Mouse (Mus musculus) C2C12 (cell line): ENCODE results near the gene Vpreb3. TPM values are rescaled to one million over a fixed set of nuclear protein-coding genes. Genes with fewer than 3 reads are reported as not detected.
A peak's percentile ranks its signal among the peaks of the same experiment; 100 is the strongest.

ENCODE experiments used
- H3K27me3 ChIP-seq: one replicate; pipeline ENCODE4 v1.6.1; 2011; ENCODE audit not compliant: control insufficient read depth, insufficient read depth, insufficient read length
- H3K36me3 ChIP-seq: one replicate; pipeline ENCODE4 v1.6.1; 2011; ENCODE audit not compliant: control insufficient read depth, insufficient read depth
- H3K4me3 ChIP-seq: one replicate; pipeline ENCODE4 v1.5.1; 2011; ENCODE audit warnings: mild to moderate bottlenecking, control low read depth; ENCODE audit not compliant: poor library complexity, insufficient read depth, severe bottlenecking
- H3K79me2 ChIP-seq: one replicate; pipeline ENCODE4 v1.6.1; 2011; ENCODE audit not compliant: control insufficient read depth, insufficient read depth
- H3K79me3 ChIP-seq: one replicate; pipeline ENCODE4 v1.6.1; 2011; ENCODE audit warnings: low read depth, control low read depth
- H3ac ChIP-seq: one replicate; pipeline ENCODE3; 2011; ENCODE audit warnings: low read depth; ENCODE audit not compliant: control insufficient read depth, insufficient read length
- CEBPB ChIP-seq: IDR thresholded peaks from one replicate; pipeline ENCODE4 v1.6.1; 2011; ENCODE audit warnings: low read depth, mild to moderate bottlenecking, control low read depth, moderate library complexity
- CTCF ChIP-seq: IDR thresholded peaks from one replicate; pipeline ENCODE4 v1.5.1; 2011; ENCODE audit not compliant: control insufficient read depth, insufficient read depth, insufficient read length
- FOSL1 ChIP-seq: IDR thresholded peaks from one replicate; pipeline ENCODE4 v1.8.0; 2011; ENCODE audit warnings: mild to moderate bottlenecking, low read length; ENCODE audit not compliant: poor library complexity, insufficient read depth, severe bottlenecking
- MAX ChIP-seq: IDR thresholded peaks from one replicate; pipeline ENCODE4 v1.6.1; 2011; ENCODE audit warnings: mild to moderate bottlenecking, control low read depth
- MYOD1 ChIP-seq: IDR thresholded peaks from one replicate; pipeline ENCODE4 v1.6.1; 2011; ENCODE audit warnings: low read depth; ENCODE audit not compliant: control insufficient read depth, insufficient read length
- MYOG ChIP-seq: IDR thresholded peaks from one replicate; pipeline ENCODE4 v1.6.1; 2011; ENCODE audit not compliant: control insufficient read depth, insufficient read length; ENCODE audit errors: extremely low read depth
- USF1 ChIP-seq: IDR thresholded peaks from one replicate; pipeline ENCODE4 v1.6.1; 2011; ENCODE audit warnings: low read depth, mild to moderate bottlenecking, control low read depth, moderate library complexity
- polyA plus RNA-seq: library from polyadenylated mRNA; unstranded; fragments of >200 nt; fragmentation: generic; extraction: Trizol; gene quantifications from one replicate; pipeline ENCODE4 v1.2.1, GENCODE M21; 2012; ENCODE audit warnings: missing spikeins

Gene Vpreb3
- polyA plus RNA-seq, 1 experiment = 0.13 TPM

DNA sequence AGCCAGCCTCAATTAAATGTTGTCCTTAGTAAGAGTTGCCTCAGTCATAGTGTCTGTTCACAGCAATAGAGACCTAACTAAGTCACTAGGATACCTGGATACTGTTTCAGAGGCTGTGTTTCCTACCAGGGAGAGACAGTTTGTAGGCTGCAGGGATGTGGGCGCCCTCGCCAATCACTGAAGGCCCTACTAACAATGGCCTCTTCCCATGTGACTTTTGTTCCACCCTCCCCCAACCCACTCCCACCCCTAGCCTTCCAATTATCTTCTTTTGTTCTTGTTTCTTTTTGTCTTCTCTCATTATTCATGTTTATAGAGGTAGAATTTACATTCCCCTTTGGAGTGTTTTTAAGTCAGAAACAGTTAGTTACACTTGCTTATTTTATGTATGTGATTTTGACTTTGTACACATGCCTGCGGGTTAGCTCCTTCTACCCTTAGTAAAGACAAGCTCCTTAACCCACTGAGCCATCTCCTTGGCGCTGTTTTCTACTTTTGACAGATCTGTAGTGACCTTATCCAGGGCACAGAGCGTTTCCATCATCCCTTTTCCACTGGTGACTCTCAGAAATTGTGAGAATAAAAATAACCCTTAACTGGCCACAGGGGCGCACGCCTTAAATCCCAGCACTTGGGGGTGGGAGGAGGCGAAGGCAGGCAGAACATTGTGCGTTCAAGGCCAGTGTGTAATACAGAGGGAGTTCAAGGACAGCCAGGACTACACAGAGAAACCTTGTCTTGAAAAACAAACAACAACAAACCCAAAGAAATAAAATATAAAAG lies 1.6 kb upstream of the Vpreb3 start:
- TF ChIP-seq MAX = no peak
- TF ChIP-seq FOSL1 = no peak
- no peak for TF ChIP-seq CTCF
- TF ChIP-seq MYOD1 = no peak
- TF ChIP-seq MYOG = no peak
- TF ChIP-seq CEBPB = no peak
- no peak for TF ChIP-seq USF1
- Histone ChIP-seq H3K4me3 (no peak overlapping the region), H3ac (no peak overlapping the region), H3K79me2 (no peaks in the 10 kb centered on the region), H3K36me3 (no peaks in the 10 kb centered on the region), H3K79me3 (no peaks in the 10 kb centered on the region), H3K27me3 (no peaks in the 10 kb centered on the region)

DNA sequence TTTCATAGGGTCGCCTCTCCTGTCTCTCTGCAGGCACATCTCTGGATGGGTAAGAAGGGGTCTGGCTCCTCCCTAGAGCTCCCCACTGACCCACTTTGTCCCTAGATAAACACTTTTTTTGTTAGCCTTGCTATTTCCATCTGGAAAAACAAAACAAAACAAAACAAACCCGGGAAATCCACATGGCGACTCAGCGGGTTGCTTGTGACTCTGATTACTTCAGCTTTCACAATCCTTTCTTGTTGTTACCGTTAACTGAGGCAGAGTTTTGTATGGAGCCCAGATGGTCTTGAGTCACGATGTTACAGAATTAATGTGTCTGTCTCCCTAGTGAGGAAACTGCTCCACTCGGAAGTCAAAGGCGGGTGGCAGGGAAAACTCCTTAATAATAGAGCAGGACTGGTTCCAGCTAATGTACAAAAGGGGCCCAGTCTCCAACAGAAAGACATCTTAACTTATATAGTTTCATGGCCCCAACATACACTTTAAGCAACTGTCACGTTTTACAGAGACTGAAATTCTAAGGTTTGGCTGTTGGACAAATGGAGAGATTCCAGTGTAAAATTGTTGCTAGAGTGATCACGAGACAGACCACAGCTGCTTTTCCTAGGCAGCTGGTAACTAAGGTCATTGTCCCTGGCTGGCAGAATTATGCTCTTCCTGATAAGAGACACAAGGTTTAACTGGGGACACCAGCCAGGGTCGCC lies 1.4 kb downstream of the Vpreb3 start:
- TF ChIP-seq MYOD1 = no peak
- peak; percentile 17 for TF ChIP-seq CEBPB
- no peak overlapping the region for H3ac ChIP-seq
- H3K79me3 ChIP-seq = no peaks in the 10 kb centered on the region
- no peak overlapping the region for H3K4me3 ChIP-seq
- no peaks in the 10 kb centered on the region for H3K79me2 ChIP-seq
- no peaks in the 10 kb centered on the region for H3K27me3 ChIP-seq
- H3K36me3 ChIP-seq = no peaks in the 10 kb centered on the region

DNA sequence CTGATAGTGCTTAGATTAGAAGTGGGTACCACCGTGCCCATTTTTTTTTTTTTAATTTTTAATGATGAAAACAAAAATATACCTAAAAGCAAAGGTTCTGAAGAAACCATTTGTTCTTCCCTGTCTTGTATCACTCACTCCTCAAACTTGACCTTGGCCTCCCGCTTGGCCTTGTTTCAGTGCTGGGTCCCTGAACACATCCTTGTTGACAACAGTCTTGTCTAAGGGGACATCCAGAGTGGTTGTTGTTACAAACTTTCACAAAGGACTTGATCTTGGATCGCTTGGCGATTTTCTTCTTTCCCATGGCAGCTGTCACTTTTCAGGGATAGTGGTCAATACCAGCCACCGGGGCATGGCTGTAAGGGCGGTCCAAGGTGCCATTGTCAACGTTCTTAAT lies 2.4 kb downstream of the Vpreb3 start:
- no peaks in the 10 kb centered on the region for H3K36me3 ChIP-seq
- no peak overlapping the region for H3ac ChIP-seq
- TF ChIP-seq MYOG = no peak
- TF ChIP-seq USF1 = no peak
- TF ChIP-seq FOSL1 = no peak
- no peak for TF ChIP-seq CEBPB
- no peak for TF ChIP-seq MAX
- no peak for TF ChIP-seq MYOD1
- no peak for TF ChIP-seq CTCF
- H3K27me3 ChIP-seq = no peaks in the 10 kb centered on the region
- H3K79me2 ChIP-seq = no peaks in the 10 kb centered on the region
- no peak overlapping the region for H3K4me3 ChIP-seq
- no peaks in the 10 kb centered on the region for H3K79me3 ChIP-seq

DNA sequence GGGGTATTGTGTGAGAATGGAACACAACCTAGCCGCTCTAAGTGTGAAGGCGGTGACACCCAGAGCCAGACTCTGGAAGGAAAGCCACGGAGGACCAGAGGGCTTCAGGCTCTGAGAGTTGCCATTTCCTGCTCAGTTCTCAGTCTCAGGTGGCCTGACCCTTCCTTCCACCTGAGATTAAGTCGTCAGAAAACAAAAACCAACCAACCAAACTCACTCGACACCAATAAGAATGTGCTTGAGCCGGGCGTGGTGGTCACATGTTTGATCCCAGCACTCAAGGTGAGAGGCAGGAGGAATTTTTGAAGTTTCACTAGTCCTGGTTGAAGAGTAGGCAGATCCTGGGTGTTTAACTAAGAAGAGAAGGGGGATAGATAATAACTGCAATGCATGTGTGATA lies 3.0 kb downstream of the Vpreb3 start:
- Histone ChIP-seq H3K36me3 (no peaks in the 10 kb centered on the region), H3K79me3 (no peaks in the 10 kb centered on the region), H3ac (no peak overlapping the region), H3K4me3 (no peak overlapping the region), H3K27me3 (no peaks in the 10 kb centered on the region), H3K79me2 (no peaks in the 10 kb centered on the region)
- no peak for TF ChIP-seq USF1
- no peak for TF ChIP-seq MYOD1
- no peak for TF ChIP-seq MYOG
- TF ChIP-seq CTCF = no peak
- no peak for TF ChIP-seq MAX
- no peak for TF ChIP-seq FOSL1
- no peak for TF ChIP-seq CEBPB

DNA sequence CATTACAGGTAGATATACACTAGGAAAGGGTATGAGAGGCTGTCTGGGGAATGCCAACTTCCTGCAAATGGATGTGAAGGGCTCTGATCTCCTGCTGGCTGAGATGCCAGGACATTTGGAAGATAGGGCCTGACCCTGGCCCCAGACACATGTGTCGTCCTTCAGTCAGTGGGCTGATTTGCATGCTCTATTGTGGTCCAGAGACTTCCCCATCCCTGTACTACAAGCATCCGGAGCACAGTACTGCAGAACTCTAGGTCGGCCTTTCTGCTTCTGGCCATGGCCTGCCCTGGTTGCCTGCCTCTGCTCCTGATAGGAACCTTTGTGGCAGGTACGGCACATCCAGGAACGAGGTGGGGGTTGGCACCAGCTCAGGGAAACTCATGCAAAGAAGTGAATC lies 5.2 kb downstream of the Vpreb3 start:
- Histone ChIP-seq H3ac (no peak overlapping the region), H3K79me3 (no peaks in the 10 kb centered on the region), H3K4me3 (no peak overlapping the region), H3K36me3 (no peaks in the 10 kb centered on the region), H3K79me2 (no peaks in the 10 kb centered on the region), H3K27me3 (peaks cover 3% of the 10 kb centered on the region)
- TF ChIP-seq MYOD1 (no peak), FOSL1 (no peak), MYOG (no peak), MAX (no peak)
